Mouse (Mus musculus) embryonic facial prominence, embryonic 15.5 days (tissue): ENCODE data around the gene Tmem28. TPM values are rescaled to one million over a fixed set of nuclear protein-coding genes. Genes with fewer than 3 reads are reported as not detected.

ENCODE experiments used
- ATAC-seq: fragments of 200-750 bp; cut with Nextera tagmentation; 2 replicates; pipeline ENCODE4 v1.8.0; 2017; ENCODE audit warnings: low read depth, moderate TSS enrichment; ENCODE audit not compliant: insufficient number of reproducible peaks, low FRiP score, low TSS enrichment
- H3K27ac ChIP-seq: fragments of 300-500 bp; sonication (generic); replicated peaks from 2 replicates; pipeline ENCODE4 v1.5.1; 2015; ENCODE audit warnings: mild to moderate bottlenecking, inconsistent platforms
- H3K27me3 ChIP-seq: fragments of 300-500 bp; sonication (generic); 2 replicates; pipeline ENCODE4 v1.6.1; 2015; ENCODE audit warnings: inconsistent platforms
- H3K36me3 ChIP-seq: fragments of 300-500 bp; sonication (generic); 2 replicates; pipeline ENCODE4 v1.6.1; 2015; ENCODE audit warnings: mild to moderate bottlenecking, inconsistent platforms
- H3K4me1 ChIP-seq: fragments of 300-500 bp; sonication (generic); 2 replicates; pipeline ENCODE4 v1.6.1; 2015; ENCODE audit warnings: inconsistent platforms
- H3K4me2 ChIP-seq: fragments of 300-500 bp; sonication (generic); replicated peaks from 2 replicates; pipeline ENCODE4 v1.6.1; 2015; ENCODE audit warnings: mild to moderate bottlenecking, inconsistent platforms
- H3K4me3 ChIP-seq: fragments of 300-500 bp; sonication (generic); replicated peaks from 2 replicates; pipeline ENCODE4 v1.5.1; 2015; ENCODE audit warnings: mild to moderate bottlenecking, inconsistent platforms
- H3K9ac ChIP-seq: fragments of 300-500 bp; sonication (generic); 2 replicates; pipeline ENCODE4 v1.6.1; 2015; ENCODE audit warnings: inconsistent platforms
- H3K9me3 ChIP-seq: fragments of 300-500 bp; sonication (generic); replicated peaks from 2 replicates; pipeline ENCODE4 v1.6.1; 2016; ENCODE audit warnings: inconsistent platforms
- WGBS: fragments of 180-500 bp; shearing (Covaris S2); methylation state at CpG from one replicate; pipeline ENCODE4 v1.1.7; 2015; 5-methylcytosine and 5-hydroxymethylcytosine counted together
- polyA plus RNA-seq: library from polyadenylated mRNA; unstranded; fragments of >200 nt; fragmentation: Nextera tagmentation; extraction: Ambion mirVana; gene quantifications from 2 replicates; pipeline ENCODE4 v1.2.1, GENCODE M21; 2015

Gene Tmem28
- polyA plus RNA-seq, 1 experiment from 2014 or later, result 0.39 TPM

DNA sequence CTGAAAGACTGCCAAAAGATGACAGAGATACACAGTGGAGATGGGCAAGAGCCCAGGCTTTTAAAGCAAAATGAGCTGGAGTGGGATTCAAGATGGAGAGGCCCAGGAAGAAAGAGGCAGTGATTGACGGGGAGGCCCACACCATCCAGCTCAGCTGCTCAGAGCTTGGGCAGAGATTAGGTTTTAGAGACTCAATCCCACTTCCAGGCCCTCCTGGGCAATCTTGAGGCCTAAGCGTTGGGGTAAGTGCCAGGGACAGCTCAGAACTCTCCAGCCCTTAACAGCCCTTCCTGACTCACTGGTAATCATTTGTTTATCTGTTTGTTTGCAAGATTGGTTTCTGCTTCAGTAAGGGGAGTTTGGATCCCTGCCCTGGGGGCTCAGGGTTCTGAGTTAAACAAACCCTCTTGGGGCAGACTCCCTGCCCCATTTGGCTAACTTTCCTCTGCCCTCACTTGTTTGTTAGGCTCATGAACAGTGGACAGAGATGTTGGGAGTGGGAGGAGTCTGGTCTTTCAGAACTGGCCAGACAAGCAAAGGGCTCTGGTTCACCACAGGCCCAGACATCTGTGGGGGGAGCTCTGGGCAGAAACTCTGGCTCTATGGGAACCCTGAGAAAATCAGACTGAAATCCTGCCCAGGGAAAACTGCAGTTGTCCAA, 52.6 kb downstream of the Tmem28 start:
- WGBS, result 63% methylated on average over 2 of the region's 2 CpGs
- ATAC-seq, result no peak
- Histone ChIP-seq H3K27me3 (peaks cover 16% of the 10 kb centered on the region), H3K4me1 (no peaks in the 10 kb centered on the region), H3K9me3 (no peaks in the 10 kb centered on the region), H3K4me3 (no peak overlapping the region), H3K27ac (no peak overlapping the region), H3K9ac (no peak overlapping the region), H3K4me2 (no peak overlapping the region), H3K36me3 (no peaks in the 10 kb centered on the region)

DNA sequence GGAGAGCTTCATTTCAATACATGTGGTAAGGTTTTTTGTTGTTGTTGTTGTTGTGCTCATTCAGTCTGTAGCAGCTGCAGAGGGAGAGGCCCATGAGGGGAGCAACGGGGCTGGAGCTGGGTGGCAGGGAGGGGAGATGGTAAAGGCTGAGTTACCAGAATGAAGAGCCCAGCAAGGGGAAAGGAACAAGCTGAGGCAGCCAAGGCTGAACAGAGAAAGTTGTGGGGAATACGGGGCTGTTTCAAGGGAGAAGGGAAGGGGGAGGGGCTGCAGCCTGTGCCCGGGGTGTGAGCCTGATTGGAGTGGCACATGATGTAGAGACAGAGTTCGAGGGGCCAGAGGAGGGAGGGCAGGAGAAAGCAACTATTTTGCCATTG, 53.1 kb downstream of the Tmem28 start:
- Histone ChIP-seq H3K9ac (no peak overlapping the region), H3K4me1 (no peaks in the 10 kb centered on the region), H3K4me3 (no peak overlapping the region), H3K9me3 (no peaks in the 10 kb centered on the region), H3K27me3 (peaks cover 11% of the 10 kb centered on the region), H3K27ac (no peak overlapping the region), H3K36me3 (no peaks in the 10 kb centered on the region), H3K4me2 (no peak overlapping the region)
- WGBS, result 23% methylated on average over 4 of the region's 4 CpGs
- no peak for ATAC-seq

DNA sequence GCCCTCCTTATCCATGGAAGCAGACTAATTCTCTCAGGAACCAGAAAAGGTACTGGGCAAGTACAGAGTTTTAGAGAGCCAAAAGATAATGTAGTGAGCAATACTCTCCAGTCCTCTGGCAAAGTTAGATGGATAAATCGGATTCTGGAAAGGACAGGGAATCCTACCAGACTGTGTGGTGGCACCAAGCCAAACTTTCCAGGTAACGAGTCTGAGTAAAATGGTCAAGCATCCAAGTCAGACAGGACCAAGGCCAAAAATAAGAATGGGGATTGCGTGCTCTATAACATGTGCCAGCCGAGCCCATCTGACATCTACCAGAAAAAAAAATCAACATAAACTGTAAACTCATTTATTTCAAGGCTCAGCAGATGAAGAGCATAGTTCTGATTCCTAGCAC, 56.0 kb downstream of the Tmem28 start:
- H3K27me3 ChIP-seq, result peaks cover 11% of the 10 kb centered on the region
- no peaks in the 10 kb centered on the region for H3K36me3 ChIP-seq
- no peak overlapping the region for H3K9ac ChIP-seq
- H3K9me3 ChIP-seq, result no peaks in the 10 kb centered on the region
- no peak overlapping the region for H3K4me2 ChIP-seq
- H3K4me3 ChIP-seq, result no peak overlapping the region
- H3K4me1 ChIP-seq, result no peaks in the 10 kb centered on the region
- WGBS, result 67% methylated on average over 4 of the region's 4 CpGs
- H3K27ac ChIP-seq, result no peak overlapping the region
- no peak for ATAC-seq

DNA sequence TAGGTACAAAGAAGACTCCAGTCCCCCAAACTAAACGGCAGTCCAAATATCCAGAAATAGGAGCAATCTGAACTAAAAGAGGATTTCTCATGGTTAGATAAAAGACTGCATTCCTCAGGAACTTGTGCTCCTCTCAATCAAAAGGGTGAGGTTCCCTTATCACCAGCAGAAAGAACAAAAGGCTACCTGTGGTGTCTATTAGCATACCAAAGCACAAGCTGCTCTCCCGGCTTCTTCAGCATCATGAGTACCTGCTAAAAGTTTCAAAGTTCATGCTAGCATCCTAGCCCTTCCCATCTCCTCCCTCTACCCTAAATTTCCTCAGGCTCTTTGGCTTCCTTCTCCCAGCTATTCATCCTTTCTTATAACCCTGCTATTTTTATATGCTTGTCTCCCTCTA, 62.6 kb downstream of the Tmem28 start:
- Histone ChIP-seq H3K4me3 (no peak overlapping the region), H3K27ac (no peak overlapping the region), H3K9me3 (no peaks in the 10 kb centered on the region), H3K4me1 (no peaks in the 10 kb centered on the region), H3K36me3 (no peaks in the 10 kb centered on the region), H3K27me3 (no peaks in the 10 kb centered on the region), H3K9ac (no peak overlapping the region), H3K4me2 (no peak overlapping the region)
- no peak for ATAC-seq
- WGBS, result 47% methylated on average over 2 of the region's 2 CpGs

Other genes with a start within 250 kb of the Tmem28 start
- gene Eda, start 154.6 kb downstream of the Tmem28 start, polyA plus RNA-seq, result 4.5 TPM in 2 replicates